Mouse (Mus musculus) cerebellum, adult 2 months (tissue): ENCODE data around the gene Dnajb8.

Experiments
- CTCF ChIP-seq: fragments of 200-500 bp; IDR thresholded peaks from 2 replicates; pipeline ENCODE4 v1.5.1; 2011; ENCODE audit warnings: low read depth, mild to moderate bottlenecking, control low read depth, low read length, moderate library complexity, borderline replicate concordance; ENCODE audit not compliant: insufficient read depth
- POLR2A ChIP-seq: fragments of 200-500 bp; IDR thresholded peaks from 2 replicates; pipeline ENCODE4 v1.6.1; 2011; ENCODE audit warnings: low read length, control low read depth, borderline replicate concordance; ENCODE audit not compliant: insufficient read depth

- TF ChIP-seq POLR2A (no peak), CTCF (no peak)
Measured at GRCm38 (mm10) chr6:88174676-88175075, 47.4 kb upstream of the Dnajb8 start.
